Mouse (Mus musculus) lung, postnatal 0 days (tissue): ENCODE data around the gene Mvb12b.

Experiments used
- CTCF ChIP-seq: IDR thresholded peaks from 2 replicates; pipeline ENCODE4 v1.5.1; 2016; ENCODE audit warnings: antibody characterized with exemption, mild to moderate bottlenecking
- EP300 ChIP-seq: IDR thresholded peaks from 2 replicates; pipeline ENCODE4 v1.6.1; 2016; ENCODE audit warnings: antibody characterized with exemption, mild to moderate bottlenecking, control low read depth

- peak; percentile 76 for TF ChIP-seq CTCF
- TF ChIP-seq EP300, result no peak
These were observed 30.6 kb upstream of the Mvb12b start for GRCm38 (mm10) chr2:33918318-33918717.
